Mouse (Mus musculus) urinary bladder, postnatal 0 days (tissue): ENCODE results near the gene Ncf1. TPM values are rescaled to one million over a fixed set of nuclear protein-coding genes. Genes with fewer than 3 reads are reported as not detected.

Experiments used
- polyA plus RNA-seq: library from polyadenylated mRNA; unstranded; fragments of >200 nt; fragmentation: Nextera tagmentation; extraction: Ambion mirVana; gene quantifications from 2 replicates; pipeline ENCODE4 v1.2.1, GENCODE M21; 2015

The Ncf1 gene
- 19.6 and 38.4 TPM in 2 replicates for polyA plus RNA-seq

DNA sequence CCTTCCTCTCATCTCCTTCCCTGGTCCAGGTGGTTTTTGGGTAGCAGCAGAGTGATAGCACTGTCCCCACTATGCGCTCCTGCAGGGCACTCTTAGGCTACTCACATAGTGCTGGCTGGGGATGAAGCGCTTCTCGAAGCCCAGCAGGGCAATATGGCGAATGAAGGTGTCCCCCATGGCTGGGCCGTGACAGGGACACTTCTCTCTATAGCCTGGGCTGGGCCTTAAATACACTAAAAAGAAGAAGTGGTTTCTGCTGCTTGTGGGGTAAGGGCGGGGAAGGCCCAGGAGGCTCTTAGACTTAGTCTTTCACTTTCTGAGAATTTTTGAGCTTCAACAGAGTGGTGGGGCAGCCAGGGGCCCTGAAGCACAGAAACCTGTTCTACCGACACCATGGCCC lies at the start of gene Ncf1:
Gene Ncf1, minus strand, starts transcription at position 235 of the 400 bp plus-strand sequence.

DNA sequence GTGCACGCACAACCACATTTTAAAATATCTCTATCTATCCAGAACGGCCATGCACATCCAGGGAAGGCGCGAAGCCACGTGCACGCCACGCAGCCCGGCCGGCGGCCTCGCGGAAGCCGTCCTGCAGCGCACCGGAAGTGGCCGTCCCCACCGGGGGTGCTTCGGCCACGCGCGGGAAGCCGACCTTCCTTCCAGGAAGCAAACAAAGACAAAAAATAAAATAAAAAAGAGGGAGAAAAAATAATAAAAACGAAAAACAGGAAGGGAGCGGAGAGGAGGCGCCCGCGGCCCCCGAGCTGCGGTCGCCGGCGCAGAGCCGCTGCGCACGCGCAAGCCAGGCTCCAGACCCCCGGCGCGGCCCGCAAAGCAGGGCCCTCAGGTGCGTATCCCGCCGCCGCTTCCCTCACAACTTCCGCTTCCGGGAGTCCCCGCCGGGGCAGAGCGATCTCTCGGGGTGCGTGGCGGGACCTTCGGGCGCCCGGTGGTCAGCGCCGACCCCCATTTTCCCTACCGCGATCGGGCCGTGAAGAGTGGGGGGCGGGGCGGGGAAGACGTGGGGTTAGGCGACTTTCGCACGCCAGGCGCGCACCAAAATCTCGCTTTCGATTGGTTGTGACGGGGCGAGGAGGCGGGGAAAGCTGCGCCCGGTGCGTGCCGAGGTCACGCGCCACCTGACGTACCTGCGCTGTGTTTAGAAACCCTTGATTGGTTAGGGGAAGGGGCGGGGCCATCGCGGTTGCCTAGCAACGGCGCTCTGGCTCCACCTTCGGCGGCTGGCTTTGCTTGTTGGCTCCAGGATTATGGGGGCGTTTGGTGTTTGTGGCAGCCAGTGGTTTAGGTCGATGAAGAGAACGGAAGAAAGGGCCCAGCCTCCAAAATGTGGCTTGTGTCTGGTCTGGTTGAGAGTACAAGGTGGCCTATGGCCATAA lies 45.3 kb downstream of the Ncf1 start, which contains the start of gene Gtf2ird2:
Gene Gtf2ird2, plus strand, starts transcription at position 140 of the 929 bp plus-strand sequence.

GRCm38 (mm10) chr5:134176169-134176881 lies 53.1 kb downstream of the Ncf1 start, which contains the start of gene Rcc1l:
TSS of gene Rcc1l (minus strand) at chr5:134176774.

Other genes with a start within 250 kb of the Ncf1 start
- 3.0 and 3.5 TPM in 2 replicates for gene Castor2, start 129.9 kb downstream of the Ncf1 start, polyA plus RNA-seq
- gene Rcc1l, start 52.9 kb downstream of the Ncf1 start, polyA plus RNA-seq = 17.3 and 18.2 TPM in 2 replicates
- gene Gtf2ird2, start 45.6 kb downstream of the Ncf1 start, polyA plus RNA-seq = 4.9 and 5.4 TPM in 2 replicates
- 71.0 and 84.1 TPM in 2 replicates for gene Gtf2i, start 85.1 kb upstream of the Ncf1 start, polyA plus RNA-seq
- gene Gtf2ird1, start 227.1 kb upstream of the Ncf1 start, polyA plus RNA-seq = 35.1 and 41.8 TPM in 2 replicates